Mouse (Mus musculus) E14TG2a.4 (cell line): Measurements from ENCODE around the gene Exosc5.

Experiments used
- CTCF ChIP-seq: conservative IDR thresholded peaks from 2 replicates; pipeline ENCODE4 v1.5.1; 2014; ENCODE audit warnings: low read length
- NANOG ChIP-seq: IDR thresholded peaks from 2 replicates; pipeline ENCODE4 v1.6.1; 2014; ENCODE audit warnings: borderline replicate concordance, low read length, mixed read lengths
- POU5F1 ChIP-seq: IDR thresholded peaks from 2 replicates; pipeline ENCODE4 v1.6.1; 2014; ENCODE audit warnings: low read length, borderline replicate concordance

DNA sequence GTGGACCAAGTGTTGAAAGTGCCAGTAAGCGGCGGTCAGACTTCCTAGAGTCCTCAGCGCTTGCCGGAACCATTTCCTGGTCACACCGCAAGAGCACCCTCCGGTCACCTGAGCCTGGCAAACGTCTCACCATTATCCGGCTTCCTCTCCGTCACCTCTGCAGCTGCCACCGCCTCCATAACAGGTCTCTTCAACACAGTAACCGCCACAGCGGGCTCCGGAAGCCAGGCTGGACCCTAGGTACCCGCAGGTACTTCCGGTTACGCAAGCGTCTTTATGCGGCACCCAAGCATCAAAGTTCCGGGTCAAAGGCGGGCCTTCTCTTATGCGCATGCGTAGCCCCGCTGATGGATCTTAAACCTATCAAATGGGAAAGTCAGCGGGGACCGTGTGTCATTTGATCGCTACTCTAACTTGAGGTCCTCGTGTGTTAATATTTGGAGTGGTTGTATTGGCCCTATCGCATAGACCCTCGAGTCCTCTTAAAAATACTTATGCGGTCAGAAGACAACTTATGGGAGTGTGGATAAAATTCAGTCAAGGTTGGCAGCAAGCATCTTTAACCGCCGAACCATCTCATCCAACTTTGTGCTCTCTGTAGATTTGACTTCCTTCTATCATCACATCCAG lies 59.9 kb downstream of the Exosc5 start, which contains the start of gene Ccdc97:
- TF ChIP-seq CTCF (no peak), POU5F1 (no peak), NANOG (no peak)
